Mouse (Mus musculus): ENCODE data around the gene Psma3.
A peak's percentile ranks its signal among the peaks of the same experiment; 100 is the strongest.

DNA sequence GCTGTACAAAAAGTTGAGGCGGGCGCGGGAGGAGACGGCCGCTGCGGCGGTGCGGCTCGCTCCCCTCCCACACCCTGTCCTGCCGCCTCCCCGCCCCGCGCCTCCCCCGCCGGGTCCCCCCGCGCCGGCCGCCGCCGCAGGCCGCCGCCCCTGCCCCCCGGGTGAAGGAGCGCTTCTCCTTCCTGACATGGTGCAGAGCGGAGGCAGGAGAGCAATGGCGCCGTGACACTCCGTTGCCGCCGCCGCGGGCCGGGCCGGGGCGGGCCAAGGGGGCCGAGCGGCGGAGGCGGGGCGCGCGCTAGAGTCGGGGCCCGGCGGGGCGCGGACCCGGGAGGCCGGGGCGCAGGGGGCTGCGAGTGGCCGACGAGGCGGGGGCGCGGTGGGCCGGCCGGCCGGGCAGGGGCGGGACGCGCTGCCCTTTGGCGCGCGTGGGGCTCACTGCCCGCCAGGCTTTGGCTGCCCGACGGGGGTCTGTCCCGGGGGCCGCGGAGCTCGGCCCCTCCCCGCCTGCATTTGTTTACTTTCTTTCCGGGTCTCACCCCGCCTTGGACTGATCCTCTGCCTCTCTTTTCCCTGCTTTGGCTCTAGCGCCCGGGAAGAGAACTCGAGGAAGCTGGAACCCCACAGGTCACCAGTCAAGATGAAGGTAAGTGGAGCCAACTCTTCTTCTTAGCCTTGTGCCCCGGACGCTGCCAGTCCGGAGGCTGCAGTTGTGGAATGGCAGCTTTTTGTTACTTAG is 42.3 kb downstream of the Psma3 start:
- TF ChIP-seq POLR2A (IDR thresholded peaks at IDR 0.05; ENCODE audit: insufficient read length, low read depth), result peak; percentile 51
- TF ChIP-seq CEBPB (IDR thresholded peaks at IDR 0.05; ENCODE audit: insufficient read depth, poor library complexity, severe bottlenecking), result no peak

Measured in myocyte (in vitro differentiated cells).